Mouse (Mus musculus) kidney, adult 2 months (tissue): ENCODE measurements at regions not wholly inside any gene's neighbourhood (a gene's known extent, or its start where the extent isn't known, plus 50 kb on each side); places are given as distances from the start of the nearest gene placed in this dataset.

Experiments
- CTCF ChIP-seq: fragments of 200-500 bp; conservative IDR thresholded peaks from 2 replicates; pipeline ENCODE4 v1.5.1; 2011; ENCODE audit warnings: low read depth, mild to moderate bottlenecking, control low read depth, low read length, moderate library complexity, mixed read lengths; ENCODE audit not compliant: insufficient read depth, insufficient read length
- POLR2A ChIP-seq: fragments of 200-500 bp; IDR thresholded peaks from one replicate; pipeline ENCODE4 v1.6.1; 2011; ENCODE audit warnings: low read depth, low read length, control low read depth

DNA sequence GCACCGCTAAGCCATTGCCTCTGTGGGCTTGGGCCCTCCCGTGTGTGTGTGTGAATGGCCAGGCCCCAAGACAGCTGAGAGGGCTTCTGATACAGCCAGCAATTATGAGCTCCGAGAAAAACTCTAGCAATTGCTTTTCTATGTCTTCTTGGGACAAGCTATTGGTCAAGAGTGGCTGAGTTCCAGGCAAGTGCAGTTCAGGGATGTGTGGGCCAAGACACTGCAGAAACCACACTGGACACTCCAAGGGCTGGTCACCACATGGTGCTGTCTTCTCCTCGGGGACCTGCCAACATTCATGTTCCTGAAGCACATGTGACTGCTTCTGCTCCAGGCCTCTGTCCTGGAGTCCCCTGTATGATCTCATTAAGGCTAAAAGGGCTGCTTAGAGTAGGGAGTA is 94.7 kb downstream of the Bms1 start:
- TF ChIP-seq POLR2A: no peak
- no peak for TF ChIP-seq CTCF
